Mouse (Mus musculus): Measurements from ENCODE around the gene Pou2f1.

Gene Pou2f1

GRCm38 (mm10) chr1:165966156-165966914 is 36.1 kb downstream of the Pou2f1 start:
- no peak for ATAC-seq (ENCODE audit: insufficient number of reproducible peaks, low FRiP score, low TSS enrichment)

GRCm38 (mm10) chr1:165961676-165962364 is 40.7 kb downstream of the Pou2f1 start:
- no peak for ATAC-seq (ENCODE audit: insufficient number of reproducible peaks, low FRiP score, low TSS enrichment)

DNA sequence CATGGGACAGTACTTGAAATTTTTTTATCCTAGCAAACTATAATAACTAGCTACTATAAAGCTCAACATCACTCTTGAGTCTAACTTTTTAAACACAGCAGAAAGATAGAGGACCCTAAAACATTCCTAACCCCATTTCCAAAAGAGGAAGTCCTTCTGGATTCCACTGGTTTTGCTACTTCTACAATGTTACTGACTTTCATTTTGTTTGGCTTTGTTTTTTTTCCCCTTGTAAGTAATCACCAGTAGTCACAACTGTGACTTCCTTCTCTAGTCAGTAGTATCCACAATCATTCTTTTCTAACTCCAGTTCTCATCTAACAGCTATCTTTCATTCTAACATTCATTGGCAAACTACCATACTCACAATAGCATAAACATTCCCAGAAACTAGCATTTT is 44.3 kb downstream of the Pou2f1 start:
- ATAC-seq (ENCODE audit: insufficient number of reproducible peaks, low FRiP score, low TSS enrichment): no peak

DNA sequence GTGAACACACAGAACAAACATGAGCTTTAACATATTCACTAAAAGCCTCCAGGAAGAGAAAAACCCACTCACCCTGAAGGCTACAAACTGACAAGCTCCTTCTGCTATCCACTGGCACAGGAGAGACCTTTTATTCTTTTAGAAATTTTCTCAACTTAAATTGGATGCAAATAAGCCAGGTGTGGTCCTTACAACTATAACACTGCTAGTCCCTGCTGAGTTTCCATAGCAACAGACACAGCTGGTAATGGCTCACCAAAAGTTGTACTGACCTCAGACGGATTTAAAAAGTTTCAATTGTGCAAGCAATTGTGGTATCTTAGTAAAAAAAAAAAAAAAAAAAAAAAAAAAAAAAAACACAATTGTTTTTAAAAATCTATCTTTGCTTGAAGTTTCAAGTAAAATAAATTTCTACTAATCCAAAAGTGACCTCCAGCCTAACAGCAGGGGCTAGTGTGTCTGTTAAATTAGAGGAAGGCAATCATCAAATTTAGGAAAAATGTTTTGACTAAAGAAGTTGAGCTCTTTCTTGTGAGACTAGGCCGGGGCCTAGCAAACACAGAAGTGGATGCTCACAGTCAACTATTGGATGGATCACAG is 54.2 kb downstream of the Pou2f1 start:
- ATAC-seq (ENCODE audit: insufficient number of reproducible peaks, low FRiP score, low TSS enrichment): no peak

DNA sequence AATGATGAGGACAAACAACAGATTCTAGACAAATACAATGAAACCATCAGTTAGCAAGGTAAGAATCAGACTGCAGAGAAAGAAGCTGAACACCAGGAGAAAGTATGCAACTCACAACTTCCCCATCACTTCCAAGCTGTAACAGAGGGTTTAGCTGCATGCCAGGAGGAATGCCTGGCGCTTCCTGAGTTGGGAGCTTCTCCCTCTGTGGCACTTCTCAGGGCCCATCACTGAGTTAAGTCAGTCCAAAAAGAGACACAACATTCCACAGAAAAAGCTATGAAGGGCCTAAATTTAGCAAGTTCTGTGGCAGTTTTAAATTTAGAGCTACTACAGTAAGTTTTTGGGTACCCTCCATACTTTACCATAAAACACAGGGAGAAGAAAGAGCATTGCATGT is 59.2 kb downstream of the Pou2f1 start:
- ATAC-seq (ENCODE audit: insufficient number of reproducible peaks, low FRiP score, low TSS enrichment): no peak

DNA sequence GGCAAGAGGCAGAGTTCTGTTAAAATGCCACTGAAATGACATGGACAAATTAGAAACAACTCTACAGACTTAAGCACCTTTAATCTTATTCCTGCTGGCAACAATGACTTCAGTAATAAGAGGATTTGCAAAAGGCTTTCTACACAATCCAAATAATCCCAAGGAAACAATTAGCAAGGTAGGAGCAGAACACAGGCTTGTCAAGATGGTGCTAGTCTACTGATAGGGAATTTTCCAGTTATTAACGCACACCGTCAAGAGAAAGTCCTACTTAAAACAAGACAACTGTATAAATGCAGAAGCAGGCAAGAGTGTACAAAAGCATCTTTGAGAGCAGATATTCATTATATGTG is 67.0 kb downstream of the Pou2f1 start:
- ATAC-seq (ENCODE audit: insufficient number of reproducible peaks, low FRiP score, low TSS enrichment): no peak

DNA sequence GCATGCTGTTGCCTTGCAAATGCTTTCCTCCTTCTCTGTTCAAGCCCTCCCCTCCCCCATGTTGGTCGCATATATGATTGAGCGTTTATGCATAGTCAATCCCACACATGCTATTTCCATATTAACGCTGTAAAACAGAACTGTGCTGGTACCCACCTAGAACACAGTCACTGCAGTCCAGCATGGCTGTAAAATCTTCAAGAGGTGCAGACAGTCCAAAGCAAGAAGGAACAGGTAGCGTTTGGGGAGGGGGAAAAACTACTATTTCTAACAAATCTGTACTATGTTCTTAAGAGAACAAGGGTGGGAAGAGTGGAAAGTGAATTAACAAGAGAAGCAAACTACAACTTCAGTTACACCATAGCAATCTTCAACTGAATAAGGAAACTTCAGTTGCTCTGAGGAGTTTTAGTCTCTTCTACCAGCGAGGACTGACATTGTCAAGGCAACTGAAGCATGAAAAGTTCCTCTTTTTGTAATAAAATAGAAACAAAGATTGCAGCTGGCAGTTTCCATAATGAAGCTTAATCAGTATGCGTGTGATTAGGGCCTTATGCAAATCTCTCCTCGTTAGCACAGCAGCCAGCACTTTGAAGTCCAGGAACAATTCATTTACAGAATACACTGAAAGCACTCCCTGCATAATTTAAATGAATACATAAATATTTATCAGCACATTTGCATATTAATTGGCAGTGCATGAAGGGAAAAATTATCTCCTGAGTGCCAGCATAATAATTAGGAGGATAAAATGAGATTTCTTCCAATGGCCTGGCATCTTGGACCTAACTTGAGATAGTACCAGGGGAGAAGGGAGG is 67.6 kb downstream of the Pou2f1 start:
- ATAC-seq (ENCODE audit: insufficient number of reproducible peaks, low FRiP score, low TSS enrichment): no peak

GRCm38 (mm10) chr1:165933915-165934647 is 68.4 kb downstream of the Pou2f1 start:
- ATAC-seq (ENCODE audit: insufficient number of reproducible peaks, low FRiP score, low TSS enrichment): no peak

- no peak for ATAC-seq (ENCODE audit: insufficient number of reproducible peaks, low FRiP score, low TSS enrichment)
Observed at GRCm38 (mm10) chr1:165932842-165933241, 69.6 kb downstream of the Pou2f1 start.

DNA sequence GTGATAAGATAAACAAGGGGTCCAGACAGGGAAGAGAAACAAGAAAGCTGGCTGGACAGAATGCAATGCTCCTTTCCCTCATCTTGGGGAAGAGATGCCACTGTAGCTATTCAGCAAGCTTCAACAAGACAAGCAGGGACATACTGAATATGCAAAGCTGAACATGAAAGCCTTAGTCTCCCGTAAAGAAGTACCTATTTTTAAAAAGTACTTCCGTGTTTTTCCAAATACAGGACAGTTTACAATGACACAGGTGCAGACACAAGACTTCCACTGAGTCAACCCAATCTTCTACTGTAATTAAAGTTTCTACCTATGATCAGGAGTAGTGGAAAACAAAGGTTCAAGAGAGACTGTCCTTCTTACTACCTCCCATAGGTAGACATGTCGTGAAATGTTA is 72.0 kb downstream of the Pou2f1 start:
- no peak for ATAC-seq (ENCODE audit: insufficient number of reproducible peaks, low FRiP score, low TSS enrichment)

DNA sequence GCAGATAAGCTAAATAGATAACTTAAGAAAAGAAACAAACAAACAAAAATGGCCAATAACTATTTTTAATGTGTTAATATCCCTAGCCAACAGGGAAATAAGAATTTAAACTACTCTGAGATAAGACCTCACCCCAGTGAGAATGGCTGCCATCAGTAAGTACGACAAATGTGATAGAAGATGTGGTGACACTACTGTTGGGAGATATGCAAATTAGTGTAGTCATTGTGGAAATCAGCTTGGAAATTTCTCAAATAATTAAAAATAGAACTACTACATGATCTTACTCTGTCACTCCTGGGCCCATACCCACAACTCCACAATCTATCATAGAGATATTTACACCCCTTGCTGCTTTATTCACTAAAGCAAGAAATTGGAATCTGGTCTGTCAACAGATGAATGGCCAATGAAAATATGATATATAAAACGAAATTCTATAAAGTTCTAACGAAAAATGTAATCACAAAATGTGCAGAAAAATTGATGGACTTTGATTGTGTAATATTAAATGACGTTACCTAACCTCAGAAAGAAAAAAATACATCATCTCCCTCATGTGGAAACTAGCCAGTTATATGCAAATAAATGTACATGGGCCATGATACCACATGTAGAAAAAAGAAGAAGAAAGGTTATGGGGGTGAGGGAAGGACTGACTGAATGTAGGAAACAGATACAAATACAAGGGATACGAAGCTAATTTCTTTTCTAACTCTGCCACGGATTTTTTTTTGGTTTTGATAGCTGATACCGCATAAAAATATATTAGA is 74.8 kb downstream of the Pou2f1 start:
- no peak for ATAC-seq (ENCODE audit: insufficient number of reproducible peaks, low FRiP score, low TSS enrichment)

GRCm38 (mm10) chr1:165925207-165925606 is 77.3 kb downstream of the Pou2f1 start:
- ATAC-seq (ENCODE audit: insufficient number of reproducible peaks, low FRiP score, low TSS enrichment): no peak

DNA sequence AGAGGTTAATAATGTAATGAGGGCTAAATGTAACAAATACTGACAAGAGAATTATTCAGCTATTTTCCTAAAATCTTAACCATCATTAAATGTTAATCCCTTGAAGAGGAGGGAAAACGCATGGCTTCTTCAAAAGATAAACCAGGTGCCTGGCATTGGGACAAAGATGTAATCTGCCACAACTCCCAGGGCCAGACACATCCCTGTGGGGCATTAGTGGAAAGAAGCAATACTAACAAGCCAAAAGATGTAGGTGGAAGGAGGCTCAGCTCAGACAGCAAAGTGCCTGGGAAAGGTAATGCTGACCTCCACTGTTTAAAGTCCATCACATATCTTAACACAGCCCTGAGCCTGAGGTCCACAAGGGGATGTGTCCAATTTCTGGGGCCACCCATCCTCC is 80.0 kb downstream of the Pou2f1 start:
- ATAC-seq (ENCODE audit: insufficient number of reproducible peaks, low FRiP score, low TSS enrichment): peak; percentile 52; the same call in 1 of the 2 replicates

- no peak for ATAC-seq (ENCODE audit: insufficient number of reproducible peaks, low FRiP score, low TSS enrichment)
Observed at GRCm38 (mm10) chr1:165921026-165921425, 81.5 kb downstream of the Pou2f1 start.

GRCm38 (mm10) chr1:165914416-165914801 is 88.1 kb downstream of the Pou2f1 start:
- no peak for ATAC-seq (ENCODE audit: insufficient number of reproducible peaks, low FRiP score, low TSS enrichment)

DNA sequence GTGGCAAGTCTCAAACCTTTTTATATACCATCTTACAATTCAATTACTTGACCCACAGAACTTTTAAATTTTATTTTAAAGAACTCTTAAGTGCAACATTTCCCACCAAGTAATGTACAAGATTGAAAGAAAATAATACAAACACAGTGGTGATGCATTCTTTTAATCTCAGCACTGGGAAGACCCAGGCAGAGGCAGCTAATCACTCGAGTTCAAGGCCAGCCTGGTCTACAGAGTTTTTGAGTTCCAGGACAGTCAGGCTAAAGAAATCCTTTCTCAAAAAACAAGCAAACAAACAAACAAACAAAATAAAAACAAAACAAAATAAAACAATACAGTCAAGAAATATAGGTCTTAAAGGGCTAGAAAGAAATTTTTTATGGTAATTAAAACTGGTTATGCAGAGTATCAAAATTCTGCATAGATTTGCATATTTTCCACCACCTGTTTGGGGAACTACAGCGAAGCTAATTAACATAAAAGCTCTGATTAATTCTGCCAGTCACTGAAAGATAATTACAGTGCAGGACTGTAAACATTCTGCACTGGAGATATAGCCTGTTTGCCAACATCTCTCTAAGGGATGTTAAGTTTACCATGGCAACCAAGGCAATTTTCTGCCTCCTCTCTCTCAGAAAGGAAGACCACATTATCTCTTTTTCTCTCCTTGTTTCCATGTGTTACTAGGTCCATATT is 88.6 kb downstream of the Pou2f1 start:
- ATAC-seq (ENCODE audit: insufficient number of reproducible peaks, low FRiP score, low TSS enrichment): no peak

- ATAC-seq (ENCODE audit: insufficient number of reproducible peaks, low FRiP score, low TSS enrichment): peak; percentile 91
Observed at GRCm38 (mm10) chr1:165909471-165909870, 93.0 kb downstream of the Pou2f1 start.

DNA sequence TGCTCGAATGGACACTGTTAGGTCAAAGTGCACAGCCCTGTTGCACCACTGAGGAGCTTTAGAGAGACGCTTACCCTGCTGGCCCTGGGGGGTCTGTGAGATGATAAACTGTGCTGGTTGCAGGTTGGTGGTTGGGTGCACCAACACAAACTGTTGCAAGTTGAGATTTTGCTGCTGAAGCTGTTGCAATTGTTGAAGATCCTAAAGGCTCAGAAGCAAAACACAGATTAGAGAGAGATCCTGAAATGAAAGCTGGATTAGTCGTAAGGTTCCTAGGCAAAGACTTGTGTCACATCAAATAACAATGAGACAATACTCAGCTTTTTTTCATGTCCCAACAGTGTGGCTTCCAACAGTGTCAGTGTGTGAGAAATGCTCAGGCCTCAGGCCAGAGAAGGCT is 93.7 kb downstream of the Pou2f1 start:
- no peak for ATAC-seq (ENCODE audit: insufficient number of reproducible peaks, low FRiP score, low TSS enrichment)

- ATAC-seq (ENCODE audit: insufficient number of reproducible peaks, low FRiP score, low TSS enrichment): no peak
Observed at GRCm38 (mm10) chr1:165908153-165908552, 94.3 kb downstream of the Pou2f1 start.

All from cerebellum, adult (tissue).